Mouse (Mus musculus) frontal cortex, postnatal 36 days (tissue): ENCODE measurements around the gene Mapk8.

Experiments used
- DNase-seq, 2 experiments: peaks; one replicate each; pipeline ENCODE4 v3.0.0; 2022; ENCODE audit warnings: low spot score in 2 of 2

The Mapk8 gene

DNA sequence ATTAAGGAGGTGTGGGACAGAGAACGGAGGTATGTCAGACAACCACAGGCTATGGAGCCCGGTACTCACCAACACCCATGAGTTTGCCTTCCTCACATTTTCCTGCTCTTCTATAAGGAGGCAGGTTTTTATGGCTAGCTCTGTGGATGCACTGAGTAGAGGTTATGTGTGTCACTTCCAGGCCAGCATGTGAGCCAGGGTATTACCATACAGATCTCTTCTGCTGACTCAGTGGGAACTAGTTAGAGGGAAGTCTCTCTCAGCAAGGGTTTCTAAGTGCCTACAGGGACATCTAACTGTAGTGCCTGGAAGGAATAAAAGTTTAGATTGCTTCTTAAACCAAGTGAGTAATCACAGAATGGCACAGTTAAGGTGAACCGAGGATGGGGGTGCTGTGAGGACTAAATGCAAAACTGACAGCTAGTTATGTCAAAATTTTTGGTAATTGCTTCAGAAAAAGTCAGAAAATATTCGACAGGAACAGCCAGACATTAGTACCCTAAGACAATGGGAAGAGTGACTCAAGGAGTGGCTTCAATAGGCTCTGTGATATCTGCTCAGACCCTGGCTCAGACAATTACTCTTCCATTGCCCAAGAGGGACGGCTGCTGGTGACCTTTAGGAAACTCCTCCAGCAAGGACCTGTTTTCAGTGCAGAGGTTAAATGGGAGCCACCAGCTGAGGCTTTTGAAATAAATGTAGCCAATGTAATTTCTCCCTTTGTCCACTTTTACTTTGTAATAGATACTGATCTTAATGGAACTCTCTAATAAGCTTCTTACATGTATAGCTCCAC lies 48.7 kb downstream of the Mapk8 start:
- DNase-seq: no peak

GRCm38 (mm10) chr14:33380830-33381457 lies 66.0 kb downstream of the Mapk8 start:
- DNase-seq: no peak

GRCm38 (mm10) chr14:33378723-33379122 lies 68.2 kb downstream of the Mapk8 start:
- DNase-seq: no peak

DNA sequence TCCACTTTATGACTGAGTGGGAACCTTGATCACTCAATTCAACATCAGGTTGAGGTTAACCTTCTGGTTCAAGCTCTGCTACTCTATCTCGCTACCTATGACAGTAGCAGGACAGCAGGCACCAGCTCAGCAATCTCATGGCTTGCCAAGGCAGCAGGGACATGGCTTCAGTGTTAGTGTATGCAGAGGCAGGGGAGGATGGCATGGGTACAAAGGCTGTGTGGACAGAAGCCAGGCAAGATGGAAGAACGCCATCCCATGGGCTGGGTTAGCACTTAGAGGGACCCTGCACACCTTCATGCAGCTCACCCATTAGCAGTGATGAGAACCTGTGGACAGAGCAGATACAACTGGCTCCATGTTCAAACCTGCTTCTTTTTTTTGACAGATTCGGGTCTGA lies 69.7 kb downstream of the Mapk8 start:
- DNase-seq: no peak

DNA sequence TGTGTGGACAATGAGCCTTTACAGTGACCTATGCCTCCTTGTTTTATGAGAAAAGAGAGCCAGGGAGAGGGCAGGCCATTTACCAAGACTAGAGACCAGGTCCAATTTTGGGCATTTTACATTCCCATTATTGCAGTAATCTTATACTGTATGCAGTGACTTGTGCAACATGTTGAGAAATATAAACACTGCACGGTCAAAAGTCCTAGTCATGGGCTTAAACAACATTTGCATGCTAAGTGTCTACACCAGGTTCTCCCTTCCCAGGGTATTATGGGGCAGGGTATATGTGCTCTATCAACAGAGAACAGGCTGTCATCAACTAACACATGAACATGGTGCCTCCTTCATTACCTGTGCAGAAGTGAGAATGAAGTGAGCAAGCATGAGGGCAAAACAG lies 72.9 kb downstream of the Mapk8 start:
- DNase-seq: no peak

DNA sequence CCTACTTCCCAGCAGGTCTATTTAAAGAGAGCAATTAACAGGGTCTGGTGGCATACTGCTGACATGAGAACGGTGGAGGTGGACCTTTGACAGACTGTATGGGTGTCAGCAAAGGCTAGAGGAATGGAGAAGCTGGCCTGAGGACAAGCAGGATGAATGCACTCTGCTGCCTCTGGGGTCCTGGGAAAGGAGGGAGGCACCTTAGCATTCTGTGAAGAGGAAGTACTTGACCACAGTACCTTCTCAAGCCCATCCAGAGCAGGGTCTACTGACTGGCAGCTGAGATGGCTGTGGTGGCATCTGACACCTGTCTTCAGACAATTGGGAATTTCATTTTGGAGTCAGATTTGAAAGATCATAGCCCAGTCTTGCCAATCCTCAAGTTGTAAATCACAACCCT lies 73.7 kb downstream of the Mapk8 start:
- DNase-seq: no peak

GRCm38 (mm10) chr14:33371248-33371647 lies 75.7 kb downstream of the Mapk8 start:
- peak; percentile 64 to 81 for DNase-seq

GRCm38 (mm10) chr14:33370056-33370455 lies 76.9 kb downstream of the Mapk8 start:
- no peak for DNase-seq

DNA sequence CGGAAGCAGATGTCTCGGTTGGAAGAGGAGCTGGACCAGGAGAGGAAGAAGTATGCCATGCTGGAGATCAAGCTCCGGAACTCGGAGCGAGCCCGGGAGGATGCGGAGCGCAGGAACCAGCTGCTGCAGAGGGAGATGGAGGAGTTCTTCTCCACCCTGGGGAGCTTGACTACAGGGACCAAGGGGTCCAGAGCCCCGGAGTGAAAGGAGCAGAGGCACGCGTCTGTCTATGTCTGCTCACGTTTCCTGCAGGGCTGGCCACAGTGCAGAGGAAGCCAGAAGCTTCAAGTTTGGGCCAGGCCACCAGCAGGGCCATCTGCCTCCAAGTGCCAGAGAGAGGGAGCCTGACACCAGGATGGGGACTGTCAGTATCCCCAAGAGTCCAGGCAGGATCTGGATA lies 77.6 kb downstream of the Mapk8 start:
- no peak for DNase-seq

DNA sequence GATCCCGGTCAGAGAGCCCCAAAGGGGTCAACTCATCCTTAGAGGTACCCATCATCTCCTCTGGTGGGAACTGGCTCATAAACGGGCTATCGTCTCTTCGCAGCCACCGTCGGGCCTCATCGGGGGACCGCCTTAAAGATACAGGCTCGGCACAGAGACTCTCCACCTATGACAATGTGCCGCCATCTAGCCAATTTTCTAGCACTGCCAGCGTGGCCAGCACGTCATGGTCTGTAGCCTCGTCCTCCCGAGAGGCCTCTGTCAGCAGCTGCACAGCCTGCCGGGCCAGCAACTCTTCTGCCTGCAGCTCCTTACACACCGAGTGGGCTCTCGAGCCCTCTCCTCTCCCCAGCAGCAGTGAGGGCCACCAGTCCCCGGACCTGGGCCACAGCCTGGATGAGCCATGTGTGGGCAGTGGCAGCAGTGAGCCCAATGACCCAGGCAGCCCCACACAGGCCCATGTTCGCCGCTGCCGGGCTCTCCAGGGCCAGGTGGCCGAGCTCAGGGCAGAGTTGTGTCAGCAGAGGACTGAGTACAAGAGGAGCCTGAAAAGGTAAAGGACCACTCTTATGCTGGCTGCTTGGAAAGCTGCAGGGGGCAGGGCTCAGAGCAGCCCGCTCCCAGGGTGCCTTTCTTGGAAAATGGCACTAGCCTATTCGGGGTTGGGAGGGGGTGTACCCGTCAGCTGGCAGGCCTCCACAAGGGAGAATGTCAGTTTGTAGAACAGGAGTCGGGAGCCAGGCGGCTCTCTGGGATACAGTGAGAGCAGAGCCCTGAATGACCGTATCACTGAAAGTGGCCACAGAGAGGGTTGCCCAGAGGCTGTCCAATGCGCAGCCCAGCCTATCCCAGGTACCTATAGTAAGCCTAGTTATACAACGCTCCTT lies 79.8 kb downstream of the Mapk8 start:
- no peak for DNase-seq

- DNase-seq: no peak
Measured at GRCm38 (mm10) chr14:33364061-33364460, 82.9 kb downstream of the Mapk8 start.

GRCm38 (mm10) chr14:33363611-33364010 lies 83.3 kb downstream of the Mapk8 start:
- DNase-seq: no peak

DNA sequence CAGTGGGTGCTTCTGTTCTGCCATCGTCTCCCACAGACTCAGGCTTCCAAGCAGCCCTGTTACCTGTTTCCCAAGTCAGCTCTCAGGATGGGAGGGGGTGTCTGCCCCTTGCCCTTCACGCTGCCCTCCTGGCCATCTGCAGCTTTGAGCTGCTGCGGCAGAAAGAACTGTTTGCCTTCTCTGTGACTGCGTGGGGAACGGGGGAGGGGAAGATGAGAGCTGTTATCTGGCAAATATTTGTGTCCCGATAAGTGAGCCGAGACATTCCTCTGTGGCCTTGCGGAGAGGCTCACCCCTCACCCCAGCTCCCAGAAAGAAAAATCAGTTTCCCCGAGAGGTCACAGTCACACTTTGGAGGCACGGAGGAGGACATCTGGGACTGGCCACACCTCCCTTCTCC lies 84.2 kb downstream of the Mapk8 start:
- DNase-seq: no peak

DNA sequence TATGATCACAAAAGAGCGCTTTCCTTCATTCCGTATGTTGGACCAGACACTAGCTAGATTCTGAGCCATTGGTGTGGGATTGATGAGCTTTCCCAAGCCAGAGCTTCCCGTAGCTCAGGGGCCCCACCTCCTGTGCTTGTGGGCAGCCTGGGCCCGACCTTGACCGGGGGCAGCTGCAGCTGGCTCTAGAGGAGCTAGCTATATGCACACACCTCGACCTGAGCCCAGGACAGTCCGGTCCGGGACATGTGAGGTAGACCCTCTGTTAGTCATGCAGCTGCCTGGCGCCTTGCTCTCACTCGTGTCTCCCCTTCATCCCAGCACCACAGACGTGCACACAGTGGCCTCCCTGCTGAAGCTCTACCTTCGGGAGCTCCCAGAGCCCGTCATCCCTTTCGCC lies 84.8 kb downstream of the Mapk8 start:
- DNase-seq: no peak

- no peak for DNase-seq
Measured at GRCm38 (mm10) chr14:33361546-33361945, 85.4 kb downstream of the Mapk8 start.

DNA sequence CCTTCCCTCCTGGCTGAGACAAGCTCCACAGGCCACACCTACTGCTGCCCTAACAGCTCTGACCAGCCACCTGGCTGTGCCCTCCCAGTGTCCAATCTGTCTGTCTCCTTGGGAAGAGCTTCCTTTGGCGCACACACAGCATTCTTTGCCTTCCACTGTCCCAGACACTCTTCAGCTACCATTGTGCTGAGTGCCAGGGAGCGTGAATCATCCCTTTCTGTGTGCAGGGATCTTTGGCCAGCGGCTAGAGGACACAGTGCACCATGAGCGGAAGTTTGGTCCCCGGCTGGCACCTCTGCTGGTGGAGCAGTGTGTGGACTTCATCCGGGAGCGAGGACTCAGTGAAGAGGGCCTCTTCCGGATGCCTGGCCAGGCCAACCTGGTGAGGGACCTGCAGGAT lies 88.1 kb downstream of the Mapk8 start:
- DNase-seq: no peak

- no peak for DNase-seq
Measured at GRCm38 (mm10) chr14:33357600-33358368, 89.2 kb downstream of the Mapk8 start.

DNA sequence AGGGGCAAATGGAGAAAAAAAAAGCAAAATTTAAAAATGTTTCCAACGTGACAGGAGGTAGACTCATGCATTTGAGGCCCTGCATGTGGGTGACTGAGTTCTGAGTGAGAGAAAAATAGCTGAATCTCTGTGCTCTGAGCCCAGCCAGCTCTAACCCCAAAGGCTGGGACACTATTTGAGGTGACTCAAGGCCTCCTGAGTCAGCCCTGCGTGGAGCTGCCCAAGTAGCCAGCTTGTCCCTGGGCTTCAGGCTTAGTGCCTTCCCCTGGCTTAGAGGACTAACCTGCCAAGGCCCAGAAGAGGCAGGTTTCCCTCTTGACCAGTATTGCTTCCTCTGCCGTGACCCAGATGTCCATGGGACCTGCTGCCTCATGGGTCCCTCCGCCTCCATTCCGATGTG lies 91.7 kb downstream of the Mapk8 start:
- DNase-seq: no peak

- no peak for DNase-seq
Measured at GRCm38 (mm10) chr14:33352890-33353289, 94.1 kb downstream of the Mapk8 start.

DNA sequence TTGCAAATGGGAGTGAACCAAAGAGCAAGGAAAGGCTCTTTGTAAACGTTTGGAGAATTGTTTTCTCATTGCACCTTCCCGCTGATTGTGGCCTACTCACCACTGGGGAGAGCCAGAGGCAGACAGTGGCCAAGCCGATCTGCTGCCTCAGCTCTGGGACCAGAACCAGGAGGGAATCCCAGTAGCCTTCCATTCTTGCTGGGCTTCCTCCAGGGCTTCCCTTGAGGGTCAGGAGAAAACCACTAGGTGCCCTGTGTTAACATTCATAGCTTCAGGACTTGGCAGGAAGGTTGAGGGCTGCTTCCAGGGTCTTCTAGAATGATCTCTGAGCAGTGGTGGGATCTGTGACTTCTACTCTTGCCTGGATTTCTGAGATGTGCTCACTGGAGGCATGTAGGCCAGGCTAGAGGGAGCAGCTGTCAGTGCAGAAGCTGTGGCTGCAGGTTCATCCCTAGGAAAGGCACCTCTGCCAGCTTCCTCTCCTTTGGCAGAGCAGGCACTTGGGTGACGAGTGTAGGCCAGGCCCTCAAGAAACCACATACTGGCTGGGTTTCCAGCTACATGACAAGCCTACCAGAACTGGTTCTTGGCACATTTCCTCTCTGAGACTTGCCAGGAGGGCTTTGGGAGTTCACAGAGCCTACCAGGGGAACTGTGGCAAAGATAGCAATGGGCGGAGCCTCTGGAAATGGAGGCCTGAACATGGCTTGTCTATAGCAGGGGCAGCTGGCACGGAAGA lies 94.8 kb downstream of the Mapk8 start:
- DNase-seq: no peak

DNA sequence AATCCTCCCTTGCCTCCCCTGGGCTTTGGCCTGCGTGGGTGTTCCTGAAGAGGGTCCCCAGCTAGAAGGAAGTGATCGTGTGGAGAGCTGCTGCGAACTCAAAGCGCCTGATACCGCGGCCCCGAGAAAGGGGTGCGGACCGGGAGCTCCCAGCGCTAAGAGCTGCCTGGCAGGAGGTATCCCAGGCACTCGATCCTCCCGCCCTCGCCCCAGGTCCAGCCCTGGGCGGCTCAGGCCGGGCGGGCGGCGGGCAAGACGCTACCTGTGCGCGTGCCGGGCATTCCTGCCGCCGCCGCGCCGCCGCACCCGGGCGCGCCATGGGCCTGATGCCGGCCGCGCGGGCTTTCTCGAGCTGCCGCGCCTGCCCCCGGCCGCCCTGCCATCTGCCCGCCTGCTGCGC lies 95.9 kb downstream of the Mapk8 start:
- DNase-seq: no peak
